Mouse (Mus musculus): ENCODE measurements at regions not wholly inside any gene's neighbourhood (a gene's known extent, or its start where the extent isn't known, plus 50 kb on each side); places are given as distances from the start of the nearest gene placed in this dataset.

GRCm38 (mm10) chr12:27408440-27408839 is 66.1 kb upstream of the Sox11 start:
- TF ChIP-seq CTCF (IDR thresholded peaks at IDR 0.05; ENCODE audit: control insufficient read depth, insufficient read depth, insufficient read length), result no peak
- no peak for TF ChIP-seq MAX (IDR thresholded peaks at IDR 0.05)
